Mouse (Mus musculus) hindbrain, embryonic 10.5 days (tissue): Measurements from ENCODE around the gene Xrcc5. TPM values are rescaled to one million over a fixed set of nuclear protein-coding genes. Genes with fewer than 3 reads are reported as not detected.

Experiments used
- DNase-seq: peaks from one replicate; pipeline ENCODE4 v3.0.0-alpha.2; 2017; ENCODE audit warnings: low spot score
- H3K27ac ChIP-seq: fragments of 300-500 bp; sonication (generic); 2 replicates; pipeline ENCODE4 v1.5.1; 2016; ENCODE audit warnings: mild to moderate bottlenecking, moderate library complexity
- H3K27me3 ChIP-seq: fragments of 300-500 bp; sonication (generic); 2 replicates; pipeline ENCODE4 v1.6.1; 2016; ENCODE audit warnings: mild to moderate bottlenecking; ENCODE audit not compliant: poor library complexity, insufficient read depth, severe bottlenecking
- H3K36me3 ChIP-seq: fragments of 300-500 bp; sonication (generic); 2 replicates; pipeline ENCODE4 v1.6.1; 2016; ENCODE audit warnings: mild to moderate bottlenecking, moderate library complexity
- H3K4me1 ChIP-seq: fragments of 300-500 bp; sonication (generic); replicated peaks from 2 replicates; pipeline ENCODE4 v1.6.1; 2016; ENCODE audit warnings: mild to moderate bottlenecking
- H3K4me3 ChIP-seq: fragments of 300-500 bp; sonication (generic); 2 replicates; pipeline ENCODE4 v1.5.1; 2016; ENCODE audit warnings: mild to moderate bottlenecking, moderate library complexity
- H3K9me3 ChIP-seq: fragments of 300-500 bp; sonication (generic); 2 replicates; pipeline ENCODE4 v1.6.1; 2016; ENCODE audit warnings: mild to moderate bottlenecking, moderate library complexity
- WGBS: fragments of 180-500 bp; shearing (Covaris S2); methylation state at CpG from one replicate; pipeline ENCODE4 v1.1.7; 2016; 5-methylcytosine and 5-hydroxymethylcytosine counted together
- polyA plus RNA-seq: library from polyadenylated mRNA; unstranded; fragments of >200 nt; fragmentation: Nextera tagmentation; extraction: Ambion mirVana; gene quantifications from 2 replicates; pipeline ENCODE4 v1.2.1, GENCODE M21; 2016

Gene Xrcc5
- polyA plus RNA-seq, 1 experiment from 2014 or later, result 48.1 TPM

DNA sequence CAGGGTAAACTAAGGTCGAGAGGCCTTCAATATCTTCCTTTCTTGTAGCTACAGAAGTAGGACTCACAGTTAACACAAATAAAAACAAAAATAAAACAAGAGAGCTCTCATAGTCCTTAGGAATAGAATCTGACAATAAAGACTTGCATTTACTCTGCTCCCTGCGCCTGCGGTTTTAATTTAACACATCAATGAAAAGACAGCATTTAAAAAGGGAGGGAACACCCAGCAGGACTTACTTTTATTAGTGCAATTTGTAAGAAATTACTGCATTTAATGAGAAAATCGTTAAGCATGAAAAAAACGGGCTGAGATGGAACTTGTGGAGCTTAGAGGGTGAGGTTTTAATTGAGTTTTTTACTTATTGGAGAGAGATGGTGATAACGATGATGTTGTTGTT, 66.4 kb downstream of the Xrcc5 start:
- no peaks in the 10 kb centered on the region for H3K9me3 ChIP-seq
- no peaks in the 10 kb centered on the region for H3K4me1 ChIP-seq
- no peak overlapping the region for H3K27ac ChIP-seq
- H3K27me3 ChIP-seq, result no peaks in the 10 kb centered on the region
- H3K36me3 ChIP-seq, result peaks cover 27% of the 10 kb centered on the region
- H3K4me3 ChIP-seq, result no peak overlapping the region
- WGBS, result 77% methylated on average over 6 of the region's 6 CpGs
- no peak for DNase-seq

DNA sequence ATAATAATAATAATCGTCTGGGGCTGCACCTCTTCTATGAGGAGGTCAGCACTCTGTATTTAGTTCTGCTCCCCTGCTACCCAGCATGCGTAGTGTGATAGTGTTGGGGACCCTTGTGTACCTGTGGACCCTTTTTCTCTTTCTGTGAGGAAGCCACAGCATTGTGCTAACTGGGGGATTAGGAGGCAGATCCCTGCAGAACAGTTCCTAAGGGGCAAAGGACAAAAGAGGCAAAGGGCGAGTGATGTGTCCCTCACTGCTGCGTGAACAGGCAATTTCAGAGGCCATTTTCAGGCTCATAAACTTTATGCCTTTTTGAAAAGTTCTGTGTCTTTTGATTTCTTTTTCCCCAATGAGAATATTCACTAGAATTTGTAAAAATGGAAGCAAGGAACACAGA, 66.8 kb downstream of the Xrcc5 start:
- Histone ChIP-seq H3K4me3 (no peak overlapping the region), H3K27me3 (no peaks in the 10 kb centered on the region), H3K9me3 (no peaks in the 10 kb centered on the region), H3K4me1 (no peaks in the 10 kb centered on the region), H3K27ac (no peak overlapping the region), H3K36me3 (peaks cover 29% of the 10 kb centered on the region)
- DNase-seq, result no peak
- 74% methylated on average over 4 of the region's 4 CpGs for WGBS

DNA sequence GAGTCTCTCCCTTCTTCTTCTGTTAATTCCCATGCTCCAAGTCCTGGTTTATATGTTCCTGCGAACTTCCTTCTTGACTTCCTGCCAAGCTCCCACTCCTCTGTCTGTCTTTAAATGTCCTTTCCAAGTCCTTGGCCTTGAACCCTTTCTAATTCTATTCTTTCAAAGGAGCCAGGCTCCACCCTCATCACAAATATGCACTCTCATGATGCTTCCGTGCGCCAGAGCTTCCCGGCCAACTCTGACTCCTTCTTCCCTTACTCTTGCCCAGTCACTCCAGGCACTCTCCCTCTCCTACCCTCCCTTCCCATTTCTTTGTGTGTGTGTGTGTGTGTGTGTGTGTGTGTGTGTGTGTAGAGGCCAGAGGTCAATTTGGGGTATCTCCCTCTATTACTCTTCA, 70.9 kb downstream of the Xrcc5 start:
- H3K36me3 ChIP-seq, result peaks cover 36% of the 10 kb centered on the region
- no peaks in the 10 kb centered on the region for H3K4me1 ChIP-seq
- DNase-seq, result no peak
- 91% methylated on average over 4 of the region's 4 CpGs for WGBS
- H3K27me3 ChIP-seq, result no peaks in the 10 kb centered on the region
- no peak overlapping the region for H3K27ac ChIP-seq
- no peaks in the 10 kb centered on the region for H3K9me3 ChIP-seq
- H3K4me3 ChIP-seq, result no peak overlapping the region

GRCm38 (mm10) chr1:72379752-72380353, 72.6 kb downstream of the Xrcc5 start:
- H3K27ac ChIP-seq, result no peak overlapping the region
- no peak for DNase-seq
- 95% methylated on average over 11 of the region's 11 CpGs for WGBS
- peaks cover 52% of the 10 kb centered on the region for H3K36me3 ChIP-seq
- no peak overlapping the region for H3K4me3 ChIP-seq
- no peaks in the 10 kb centered on the region for H3K27me3 ChIP-seq
- no peaks in the 10 kb centered on the region for H3K4me1 ChIP-seq
- no peaks in the 10 kb centered on the region for H3K9me3 ChIP-seq

- H3K9me3 ChIP-seq, result no peaks in the 10 kb centered on the region
- H3K27me3 ChIP-seq, result no peaks in the 10 kb centered on the region
- peaks cover 52% of the 10 kb centered on the region for H3K36me3 ChIP-seq
- H3K4me1 ChIP-seq, result no peaks in the 10 kb centered on the region
- DNase-seq, result no peak
- WGBS, result 96% methylated on average over 3 of the region's 3 CpGs
- no peak overlapping the region for H3K27ac ChIP-seq
- no peak overlapping the region for H3K4me3 ChIP-seq
Measured at GRCm38 (mm10) chr1:72380544-72380943, 73.3 kb downstream of the Xrcc5 start.

- no peak for DNase-seq
- H3K4me3 ChIP-seq, result no peak overlapping the region
- no peak overlapping the region for H3K27ac ChIP-seq
- H3K36me3 ChIP-seq, result peaks cover 71% of the 10 kb centered on the region
- no peaks in the 10 kb centered on the region for H3K27me3 ChIP-seq
- no peaks in the 10 kb centered on the region for H3K4me1 ChIP-seq
- WGBS, result 94% methylated on average over 7 of the region's 7 CpGs
- H3K9me3 ChIP-seq, result no peaks in the 10 kb centered on the region
Measured at GRCm38 (mm10) chr1:72383056-72383455, 75.8 kb downstream of the Xrcc5 start.

- H3K4me3 ChIP-seq, result no peak overlapping the region
- no peaks in the 10 kb centered on the region for H3K9me3 ChIP-seq
- DNase-seq, result no peak
- H3K36me3 ChIP-seq, result peaks cover 72% of the 10 kb centered on the region
- no peak overlapping the region for H3K27ac ChIP-seq
- WGBS, result 87% methylated on average over 5 of the region's 5 CpGs
- no peaks in the 10 kb centered on the region for H3K27me3 ChIP-seq
- H3K4me1 ChIP-seq, result no peaks in the 10 kb centered on the region
Measured at GRCm38 (mm10) chr1:72383651-72384050, 76.4 kb downstream of the Xrcc5 start.

DNA sequence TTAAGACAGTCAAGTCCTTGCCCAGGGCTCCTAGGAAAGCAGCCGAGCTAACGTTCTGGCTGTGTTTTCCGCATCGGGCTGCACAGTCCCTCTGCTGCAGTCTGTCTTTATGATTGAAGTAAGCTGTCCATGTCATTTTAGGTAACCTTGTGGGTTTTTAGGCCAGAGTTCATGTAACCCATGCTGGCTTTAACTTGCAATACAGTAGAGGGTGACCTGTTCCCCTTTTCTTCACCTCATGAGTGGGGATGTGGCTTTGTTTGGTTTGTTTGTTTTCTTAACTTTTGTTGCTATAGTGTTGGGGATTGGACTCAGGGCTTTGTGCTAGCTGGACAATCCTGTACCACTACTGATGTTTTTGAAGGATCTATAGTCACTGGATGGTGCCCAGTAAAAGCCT, 83.2 kb downstream of the Xrcc5 start:
- Histone ChIP-seq H3K4me1 (no peaks in the 10 kb centered on the region), H3K36me3 (peaks cover 47% of the 10 kb centered on the region), H3K27me3 (no peaks in the 10 kb centered on the region), H3K9me3 (no peaks in the 10 kb centered on the region), H3K27ac (no peak overlapping the region), H3K4me3 (no peak overlapping the region)
- 87% methylated on average over 4 of the region's 4 CpGs for WGBS
- no peak for DNase-seq

DNA sequence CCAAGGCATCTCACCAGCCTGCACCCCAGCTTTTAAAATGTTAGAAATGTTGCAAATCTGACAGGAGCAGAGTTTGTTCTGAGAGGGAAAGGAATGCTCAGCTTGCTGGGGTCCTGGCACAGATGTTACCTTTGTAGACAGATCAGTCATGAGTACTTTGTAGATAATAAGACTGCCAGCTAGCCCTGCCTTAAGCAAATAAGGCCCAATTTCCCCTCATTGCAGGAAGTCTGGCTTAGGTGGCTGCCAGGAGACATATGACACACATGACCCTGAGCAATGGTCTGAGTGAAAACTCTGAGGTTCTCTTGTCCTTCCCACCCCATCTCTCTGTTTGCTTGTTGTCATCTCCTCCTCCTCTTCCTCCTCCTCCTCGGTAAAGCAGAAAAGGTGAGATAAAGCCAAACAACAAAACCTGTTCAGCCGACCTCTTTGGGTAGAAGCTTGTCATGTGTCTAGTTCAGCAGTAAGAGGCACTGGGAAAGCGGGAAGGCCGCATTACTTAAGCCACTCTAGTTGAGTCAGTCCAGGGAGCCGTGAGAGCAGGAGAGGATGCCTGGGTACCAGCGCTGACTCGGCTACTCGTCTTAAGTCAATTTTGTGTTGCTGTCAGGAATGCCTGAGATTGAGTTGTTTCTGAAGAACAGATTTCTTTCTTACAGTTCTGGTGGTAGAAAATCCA, 92.6 kb downstream of the Xrcc5 start:
- H3K4me1 ChIP-seq, result no peaks in the 10 kb centered on the region
- H3K27me3 ChIP-seq, result no peaks in the 10 kb centered on the region
- WGBS, result 88% methylated on average over 8 of the region's 8 CpGs
- no peak overlapping the region for H3K4me3 ChIP-seq
- peaks cover 32% of the 10 kb centered on the region for H3K36me3 ChIP-seq
- DNase-seq, result no peak
- H3K9me3 ChIP-seq, result no peaks in the 10 kb centered on the region
- H3K27ac ChIP-seq, result no peak overlapping the region

DNA sequence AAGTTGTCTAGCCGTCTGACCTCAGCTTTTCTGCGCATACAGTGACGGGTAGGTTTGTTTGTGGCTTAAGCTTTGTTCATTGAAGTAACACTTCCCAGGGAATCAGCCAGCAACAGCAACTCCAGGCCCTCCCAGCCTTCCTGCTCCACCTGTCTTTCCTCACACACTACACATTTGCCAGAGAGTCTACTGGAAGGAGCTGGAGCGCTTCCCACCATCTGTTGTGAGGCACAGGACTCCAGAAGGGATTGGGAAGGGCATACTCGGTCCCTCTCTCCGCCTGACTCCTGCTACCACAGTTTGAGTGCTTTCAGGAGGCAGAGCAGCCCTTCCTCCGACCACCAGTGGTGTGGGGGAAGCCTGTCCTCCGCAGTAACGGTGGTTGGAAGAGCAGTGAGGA, 93.4 kb downstream of the Xrcc5 start:
- 91% methylated on average over 9 of the region's 9 CpGs for WGBS
- Histone ChIP-seq H3K27me3 (no peaks in the 10 kb centered on the region), H3K4me3 (no peak overlapping the region), H3K4me1 (no peaks in the 10 kb centered on the region), H3K27ac (no peak overlapping the region), H3K36me3 (peaks cover 25% of the 10 kb centered on the region), H3K9me3 (no peaks in the 10 kb centered on the region)
- DNase-seq, result no peak

DNA sequence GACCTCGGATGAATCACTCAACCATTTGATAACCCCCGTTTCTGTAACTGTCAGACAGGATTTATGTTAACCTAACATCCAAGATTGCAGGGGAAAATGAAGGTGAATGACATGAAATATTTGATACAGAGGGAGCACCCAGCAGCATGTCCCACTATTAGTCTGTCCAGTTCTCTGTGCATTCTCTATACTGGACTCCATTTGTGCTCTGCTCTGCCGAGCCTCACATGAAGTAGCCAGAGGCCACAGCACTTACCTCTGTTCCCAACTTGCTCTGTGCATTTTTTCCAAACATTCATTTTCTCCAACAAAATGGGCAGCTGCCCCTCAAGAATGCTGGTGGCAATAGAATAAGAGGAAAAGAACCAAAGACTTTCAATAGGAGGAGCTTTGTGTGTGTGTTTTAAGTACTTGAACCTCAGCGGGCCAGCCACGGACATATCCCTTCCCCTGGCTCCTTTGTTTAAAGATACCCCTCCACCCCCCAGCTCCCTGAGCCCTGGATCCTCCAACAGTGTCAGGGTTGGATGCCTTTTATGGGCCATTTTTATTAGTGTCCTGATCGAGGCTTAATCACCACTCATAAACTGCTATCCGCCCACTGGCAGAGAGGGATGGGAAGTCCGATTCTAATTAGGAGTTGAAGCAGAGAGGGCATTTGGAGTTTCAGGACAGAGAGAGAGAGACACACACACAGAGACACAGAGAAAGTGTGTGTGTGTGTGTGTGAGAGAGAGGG, 94.3 kb downstream of the Xrcc5 start:
- DNase-seq, result no peak
- Histone ChIP-seq H3K27me3 (no peaks in the 10 kb centered on the region), H3K27ac (no peak overlapping the region), H3K9me3 (no peaks in the 10 kb centered on the region), H3K4me3 (no peak overlapping the region), H3K4me1 (no peaks in the 10 kb centered on the region), H3K36me3 (peaks cover 16% of the 10 kb centered on the region)
- WGBS, result 83% methylated on average over 8 of the region's 8 CpGs

- no peaks in the 10 kb centered on the region for H3K27me3 ChIP-seq
- H3K4me3 ChIP-seq, result no peak overlapping the region
- H3K9me3 ChIP-seq, result no peaks in the 10 kb centered on the region
- no peaks in the 10 kb centered on the region for H3K36me3 ChIP-seq
- no peaks in the 10 kb centered on the region for H3K4me1 ChIP-seq
- no peak for DNase-seq
- no peak overlapping the region for H3K27ac ChIP-seq
- WGBS, result 77% methylated on average over 14 of the region's 14 CpGs
Measured at GRCm38 (mm10) chr1:72406505-72407079, 99.4 kb downstream of the Xrcc5 start.

GRCm38 (mm10) chr1:72409936-72410335, 102.7 kb downstream of the Xrcc5 start:
- WGBS, result 90% methylated on average over 5 of the region's 5 CpGs
- Histone ChIP-seq H3K36me3 (no peaks in the 10 kb centered on the region), H3K4me1 (peaks cover 13% of the 10 kb centered on the region), H3K4me3 (no peak overlapping the region), H3K27ac (no peak overlapping the region), H3K9me3 (no peaks in the 10 kb centered on the region), H3K27me3 (no peaks in the 10 kb centered on the region)
- DNase-seq, result no peak
